In the genomic region with DNA sequence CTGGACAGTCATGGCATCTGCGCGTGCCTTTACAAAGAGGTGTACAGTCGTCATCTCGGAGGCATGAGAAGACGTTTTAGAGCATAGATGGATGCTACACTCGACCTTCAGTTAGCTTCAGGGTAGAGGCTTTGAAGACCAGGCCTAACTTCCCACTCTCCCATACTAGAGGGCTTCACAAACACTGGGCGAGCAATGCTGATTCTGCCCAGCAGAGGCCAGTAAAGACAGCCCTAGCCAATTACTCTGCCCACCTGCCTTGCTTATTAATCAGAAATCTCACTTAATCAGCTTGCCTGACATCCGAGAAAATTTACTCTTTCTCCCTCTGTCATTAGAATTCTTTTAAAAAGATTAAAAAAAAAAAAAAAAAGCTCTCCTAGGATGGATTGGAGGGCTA, we compare ENCODE assay signal across 9 mouse cellular contexts. TPM values are rescaled to one million over a fixed set of nuclear protein-coding genes. Genes with fewer than 3 reads are reported as not detected.
A peak's percentile ranks its signal among the peaks of the same experiment; 100 is the strongest.
DNase-seq lines count a peak whose midpoint lies in the region; ATAC-seq and TF ChIP-seq lines count a peak whose summit lies in the region.
"Had no signal": no experiment of that assay in that cellular context is flagged by ENCODE, and none has a peak within 500 bp of the region (broad histone marks: within the 10 kb centered on the region; RNA-seq: fewer than 3 reads in every experiment).

No protein-coding gene starts in this region.

- WGBS in intestine, postnatal 0 days = 38% methylated on average over 8 of the region's 8 CpGs
- 39% methylated on average over 8 of the region's 8 CpGs for WGBS in intestine, embryonic 16.5 days
- WGBS in forebrain, embryonic 14.5 days = 40% methylated on average over 8 of the region's 8 CpGs
- 41% methylated on average over 8 of the region's 8 CpGs for WGBS in stomach, postnatal 0 days

- H3K4me1 ChIP-seq in intestine, postnatal 0 days (replicated peaks; ENCODE audit: control insufficient read depth, insufficient read depth, low read length) = no peaks in the 10 kb centered on the region
- H3K4me1 ChIP-seq in intestine, embryonic 16.5 days (ENCODE audit: control insufficient read depth, insufficient read depth, low read length) = no peaks in the 10 kb centered on the region
- H3K4me1 ChIP-seq in forebrain, embryonic 14.5 days (ENCODE audit: control insufficient read depth, insufficient read depth, low read length) = no peaks in the 10 kb centered on the region
- no peaks in the 10 kb centered on the region for H3K4me1 ChIP-seq in stomach, postnatal 0 days (replicated peaks; ENCODE audit: control insufficient read depth, insufficient read depth)
- H3K4me1 ChIP-seq: liver, embryonic 15.5 days had no signal

- intact Hi-C loops in left cerebral cortex, postnatal 25 days (cut with DNase I) = no loop called here

- TF ChIP-seq EP300 in stomach, postnatal 0 days (optimal IDR thresholded peaks at IDR 0.05) = no peak

- no peaks in the 10 kb centered on the region for H3K9me3 ChIP-seq in intestine, postnatal 0 days (ENCODE audit: control insufficient read depth)
- H3K9me3 ChIP-seq in intestine, embryonic 16.5 days (ENCODE audit: control insufficient read depth, low read length) = no peaks in the 10 kb centered on the region
- no peaks in the 10 kb centered on the region; the same call in 1 of the 2 replicates for H3K9me3 ChIP-seq in forebrain, embryonic 14.5 days (replicated peaks; ENCODE audit: control insufficient read depth, low read length)
- no peaks in the 10 kb centered on the region for H3K9me3 ChIP-seq in stomach, postnatal 0 days (ENCODE audit: control insufficient read depth, low read length)
- H3K9me3 ChIP-seq: liver, embryonic 15.5 days had no signal

- H3K4me3 ChIP-seq in intestine, postnatal 0 days (ENCODE audit: low read depth, low read length) = no peak overlapping the region
- no peak overlapping the region for H3K4me3 ChIP-seq in intestine, embryonic 16.5 days (ENCODE audit: low read length)
- no peak overlapping the region for H3K4me3 ChIP-seq in forebrain, embryonic 14.5 days (ENCODE audit: low read depth, low read length)
- no peak overlapping the region for H3K4me3 ChIP-seq in stomach, postnatal 0 days (ENCODE audit: low read depth, low read length)
- H3K4me3 ChIP-seq: liver, embryonic 15.5 days had no signal

- no peaks in the 10 kb centered on the region for H3K36me3 ChIP-seq in intestine, postnatal 0 days (ENCODE audit: control insufficient read depth, insufficient read depth)
- no peaks in the 10 kb centered on the region for H3K36me3 ChIP-seq in intestine, embryonic 16.5 days (ENCODE audit: control insufficient read depth, insufficient read depth, low read length)
- H3K36me3 ChIP-seq in forebrain, embryonic 14.5 days (ENCODE audit: control insufficient read depth, insufficient read depth, low read length) = no peaks in the 10 kb centered on the region
- H3K36me3 ChIP-seq in stomach, postnatal 0 days (ENCODE audit: control insufficient read depth, insufficient read depth, low read length) = no peaks in the 10 kb centered on the region
- H3K36me3 ChIP-seq: liver, embryonic 15.5 days had no signal

- peak; percentile 16 for DNase-seq in cerebellum, adult 11 months
- DNase-seq in B cell, adult 2 months = peak; percentile 34 to 48
- DNase-seq in forebrain, embryonic 14.5 days (ENCODE audit: low spot score) = peak; percentile 76
- DNase-seq in left cerebral cortex, postnatal 25 days (ENCODE audit: low spot score in 2 of 2) = peak; percentile 41 to 44
- peak; percentile 33 for DNase-seq in stomach, postnatal 0 days (ENCODE audit: low spot score)

- no peaks in the 10 kb centered on the region for H3K27me3 ChIP-seq in intestine, postnatal 0 days (replicated peaks; ENCODE audit: control insufficient read depth, insufficient read depth, low read length)
- no peaks in the 10 kb centered on the region for H3K27me3 ChIP-seq in intestine, embryonic 16.5 days (replicated peaks; ENCODE audit: control insufficient read depth, insufficient read depth, low read length)
- no peaks in the 10 kb centered on the region for H3K27me3 ChIP-seq in forebrain, embryonic 14.5 days (replicated peaks; ENCODE audit: control insufficient read depth, insufficient read depth, low read length)
- H3K27me3 ChIP-seq in stomach, postnatal 0 days (ENCODE audit: control insufficient read depth, insufficient read depth, low read length) = no peaks in the 10 kb centered on the region
- H3K27me3 ChIP-seq: liver, embryonic 15.5 days had no signal

- no peak overlapping the region for H3K4me2 ChIP-seq in intestine, postnatal 0 days (replicated peaks; ENCODE audit: low read depth)
- no peak overlapping the region for H3K4me2 ChIP-seq in intestine, embryonic 16.5 days (ENCODE audit: low read depth, low read length)
- H3K4me2 ChIP-seq in forebrain, embryonic 14.5 days (ENCODE audit: low read length) = no peak overlapping the region
- H3K4me2 ChIP-seq in stomach, postnatal 0 days (replicated peaks; ENCODE audit: low read depth) = no peak overlapping the region
- H3K4me2 ChIP-seq: liver, embryonic 15.5 days had no signal

- H3K27ac ChIP-seq in intestine, postnatal 0 days (ENCODE audit: low read depth, low read length) = no peak overlapping the region
- H3K27ac ChIP-seq in intestine, embryonic 16.5 days (ENCODE audit: low read length) = no peak overlapping the region
- peak overlapping the region; percentile 39; the same call in 1 of the 2 replicates for H3K27ac ChIP-seq in forebrain, embryonic 14.5 days (ENCODE audit: low read depth, low read length)
- no peak overlapping the region for H3K27ac ChIP-seq in stomach, postnatal 0 days (replicated peaks)
- H3K27ac ChIP-seq: liver, embryonic 15.5 days had no signal

- no peak for ATAC-seq in cerebellum, adult (ENCODE audit: insufficient number of reproducible peaks, low FRiP score, low TSS enrichment)
- ATAC-seq in intestine, postnatal 0 days = no peak
- ATAC-seq in intestine, embryonic 16.5 days = no peak
- ATAC-seq in forebrain, embryonic 14.5 days = peak; percentile 62; the same call in 1 of the 2 replicates
- no peak for ATAC-seq in stomach, postnatal 0 days (ENCODE audit: low FRiP score, low TSS enrichment)

- TF ChIP-seq CTCF in intestine, postnatal 0 days (IDR thresholded peaks at IDR 0.05; ENCODE audit: low read depth) = peak; percentile 72
- TF ChIP-seq CTCF in stomach, postnatal 0 days (IDR thresholded peaks at IDR 0.05; ENCODE audit: low read depth) = peak; percentile 73

- no peak overlapping the region for H3K9ac ChIP-seq in intestine, postnatal 0 days (ENCODE audit: low read depth, low read length)
- H3K9ac ChIP-seq in intestine, embryonic 16.5 days (ENCODE audit: low read depth, low read length) = no peak overlapping the region
- H3K9ac ChIP-seq in forebrain, embryonic 14.5 days (ENCODE audit: low read length) = no peak overlapping the region
- no peak overlapping the region for H3K9ac ChIP-seq in stomach, postnatal 0 days (ENCODE audit: low read length)
- H3K9ac ChIP-seq: liver, embryonic 15.5 days had no signal

RNA-seq across cellular contexts. Expression of a gene that starts 33.3 kb away (rescaled TPM):
- 0.42 and 0.51 TPM in 2 replicates for polyA plus RNA-seq in intestine, postnatal 0 days (2015; fragmentation: Nextera tagmentation; extraction: Ambion mirVana)
- 0.40 and 0.50 TPM in 2 replicates for polyA plus RNA-seq in intestine, embryonic 16.5 days (2015; fragmentation: Nextera tagmentation; extraction: Ambion mirVana)
- 2.3 and 2.4 TPM in 2 replicates for polyA plus RNA-seq in forebrain, embryonic 14.5 days (2014; fragmentation: Nextera tagmentation; extraction: Ambion mirVana)
- 1 to 10 TPM; 3.6 to 4.7 TPM for total RNA-seq in left cerebral cortex, postnatal 25 days (2021)
- polyA plus RNA-seq in stomach, postnatal 0 days (2015; fragmentation: Nextera tagmentation; extraction: Ambion mirVana) = 0.22 and 0.30 TPM in 2 replicates

RNA-seq across cellular contexts. Expression of a gene that starts 58.5 kb away (rescaled TPM):
- 4.2 and 4.7 TPM in 2 replicates for polyA plus RNA-seq in intestine, postnatal 0 days (2015; fragmentation: Nextera tagmentation; extraction: Ambion mirVana)
- 12.8 and 13.0 TPM in 2 replicates for polyA plus RNA-seq in intestine, embryonic 16.5 days (2015; fragmentation: Nextera tagmentation; extraction: Ambion mirVana)
- 71.6 and 78.2 TPM in 2 replicates for polyA plus RNA-seq in forebrain, embryonic 14.5 days (2014; fragmentation: Nextera tagmentation; extraction: Ambion mirVana)
- 10 to 100 TPM; 67.8 to 70.0 TPM for total RNA-seq in left cerebral cortex, postnatal 25 days (2021)
- polyA plus RNA-seq in stomach, postnatal 0 days (2015; fragmentation: Nextera tagmentation; extraction: Ambion mirVana) = 5.9 and 6.4 TPM in 2 replicates

Comparison
In these comparisons a context has a peak if more than half of its experiments do, and no peak if none do; other contexts are left out.
1. DNase-seq: peak in every context shown above with its lines; median percentile 76 in forebrain, embryonic 14.5 days; 42 in left cerebral cortex, postnatal 25 days; 41 in B cell, adult 2 months; 33 in stomach, postnatal 0 days; 16 in cerebellum, adult 11 months.